Mouse (Mus musculus): Measurements from ENCODE around the gene Ptpn5. TPM values are rescaled to one million over a fixed set of nuclear protein-coding genes. Genes with fewer than 3 reads are reported as not detected.

Ptpn5 gene
- total RNA-seq, 2 experiments from 2014 or later = not detected

- peak; percentile 26 to 63 for DNase-seq
These were observed 77.7 kb downstream of the Ptpn5 start for GRCm38 (mm10) chr7:47055744-47056143.

- peak; percentile 78 to 79 for DNase-seq
These were observed 78.8 kb downstream of the Ptpn5 start for GRCm38 (mm10) chr7:47054666-47055065.

- DNase-seq = peak; percentile 53 to 56
These were observed 80.2 kb downstream of the Ptpn5 start for GRCm38 (mm10) chr7:47053287-47053686.

- DNase-seq = peak; percentile 77
These were observed 81.2 kb downstream of the Ptpn5 start for GRCm38 (mm10) chr7:47052276-47052675.

GRCm38 (mm10) chr7:47051404-47052151, 81.9 kb downstream of the Ptpn5 start:
- peak; percentile 62 to 85 for DNase-seq

GRCm38 (mm10) chr7:47050766-47051165, 82.7 kb downstream of the Ptpn5 start:
- DNase-seq = peak; percentile 72 to 75

- DNase-seq = peak; percentile 94 to 96
These were observed 83.1 kb downstream of the Ptpn5 start, which contains the start of gene Tmem86a for GRCm38 (mm10) chr7:47050366-47050765. Gene Tmem86a (plus strand): TSS chr7:47050601.

- DNase-seq = peak in 1 of 2 experiments; percentile 22
These were observed 90.5 kb downstream of the Ptpn5 start for GRCm38 (mm10) chr7:47042823-47043490.

GRCm38 (mm10) chr7:47042121-47042520, 91.4 kb downstream of the Ptpn5 start:
- DNase-seq = no peak

- DNase-seq = no peak
These were observed 91.8 kb downstream of the Ptpn5 start for GRCm38 (mm10) chr7:47041706-47042105.

- DNase-seq = no peak
These were observed 98.1 kb downstream of the Ptpn5 start for GRCm38 (mm10) chr7:47035426-47035825.

- no peak for DNase-seq
These were observed 98.6 kb downstream of the Ptpn5 start for GRCm38 (mm10) chr7:47034785-47035384.

- no peak for DNase-seq
These were observed 102.1 kb downstream of the Ptpn5 start for GRCm38 (mm10) chr7:47031371-47031770.

GRCm38 (mm10) chr7:47030517-47031193, 102.8 kb downstream of the Ptpn5 start:
- DNase-seq = no peak

Small RNA genes within 50 kb of the gene (microRNA-seq; reads per million reads assigned to microRNA genes)
- 0 reads per million in 2 experiments for gene Mir7056

Other genes starting within 250 kb of the Ptpn5 start
- 10 to 100 TPM; 62.5 to 68.1 TPM for gene Tsg101, start 213.7 kb downstream of the Ptpn5 start, total RNA-seq (2021)
- 10 to 100 TPM; 11.1 to 13.5 TPM for gene Uevld, start 175.2 kb downstream of the Ptpn5 start, total RNA-seq (2021)
- not detected for gene Gm9999, start 150.1 kb downstream of the Ptpn5 start, total RNA-seq (2021)
- 1 to 10 TPM; 7.4 to 7.7 TPM for gene Spty2d1, start 125.3 kb downstream of the Ptpn5 start, total RNA-seq (2021)
- gene Tmem86a, start 83.1 kb downstream of the Ptpn5 start, total RNA-seq (2021) = 10 to 100 TPM; 19.7 to 20.8 TPM
- not detected for gene Mrgpra6, start 71.2 kb upstream of the Ptpn5 start, total RNA-seq (2021)
- not detected for gene Mrgpra9, start 119.2 kb upstream of the Ptpn5 start, total RNA-seq (2021)
- not detected for gene Mrgpra1, start 220.6 kb upstream of the Ptpn5 start, total RNA-seq (2021)